Mouse (Mus musculus) bone marrow macrophage, adult 2 months (primary cell): ENCODE results near the gene Ikzf1. TPM values are rescaled to one million over a fixed set of nuclear protein-coding genes. Genes with fewer than 3 reads are reported as not detected.

Experiments
- H3K27ac ChIP-seq: 2 replicates; pipeline ENCODE4 v1.5.1; 2012; ENCODE audit warnings: low read depth, low read length; ENCODE audit not compliant: insufficient read depth
- H3K4me1 ChIP-seq: 2 replicates; pipeline ENCODE4 v1.6.1; 2012; ENCODE audit warnings: low read length; ENCODE audit not compliant: control insufficient read depth, insufficient read depth
- H3K4me3 ChIP-seq: 2 replicates; pipeline ENCODE4 v1.5.1; 2012; ENCODE audit warnings: mild to moderate bottlenecking, low read length, moderate library complexity; ENCODE audit not compliant: insufficient read depth
- CTCF ChIP-seq: IDR thresholded peaks from 2 replicates; pipeline ENCODE4 v1.5.1; 2012; ENCODE audit warnings: low read depth, mild to moderate bottlenecking, low read length, moderate library complexity
- POLR2A ChIP-seq: IDR thresholded peaks from 2 replicates; pipeline ENCODE4 v1.6.1; 2012; ENCODE audit warnings: mild to moderate bottlenecking, low read depth, low read length, borderline replicate concordance
- polyA plus RNA-seq: library from polyadenylated mRNA; stranded (reverse); fragments of >200 nt; gene quantifications from 2 replicates; pipeline ENCODE4 v1.2.4, GENCODE M21; 2012; ENCODE audit not compliant: missing spikeins, insufficient read depth, insufficient read length

Gene Ikzf1
- polyA plus RNA-seq, 1 experiment = 55.8 TPM

DNA sequence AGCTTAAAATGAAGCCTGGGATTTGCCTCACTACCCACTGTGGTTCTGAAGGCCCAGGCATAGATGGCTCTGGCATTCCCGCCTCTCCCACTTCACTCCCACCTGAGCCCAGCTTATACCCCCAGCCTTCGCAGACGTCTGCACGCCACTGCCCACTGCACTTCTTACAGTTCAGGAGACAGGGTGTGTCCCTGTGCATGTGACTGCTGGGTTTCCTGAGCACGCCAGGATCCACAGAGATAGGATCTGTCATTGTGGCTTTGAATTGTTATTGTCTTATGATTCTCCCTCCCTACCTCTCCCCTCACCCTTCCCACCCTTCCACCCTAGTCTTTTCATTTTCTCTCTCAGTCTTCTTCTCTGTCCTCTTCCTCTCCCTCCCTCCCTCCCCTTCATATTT lies 34.9 kb downstream of the Ikzf1 start:
- H3K27ac ChIP-seq = no peak overlapping the region
- TF ChIP-seq POLR2A (no peak), CTCF (no peak)
- peaks cover 47% of the 10 kb centered on the region for H3K4me1 ChIP-seq
- no peak overlapping the region for H3K4me3 ChIP-seq

DNA sequence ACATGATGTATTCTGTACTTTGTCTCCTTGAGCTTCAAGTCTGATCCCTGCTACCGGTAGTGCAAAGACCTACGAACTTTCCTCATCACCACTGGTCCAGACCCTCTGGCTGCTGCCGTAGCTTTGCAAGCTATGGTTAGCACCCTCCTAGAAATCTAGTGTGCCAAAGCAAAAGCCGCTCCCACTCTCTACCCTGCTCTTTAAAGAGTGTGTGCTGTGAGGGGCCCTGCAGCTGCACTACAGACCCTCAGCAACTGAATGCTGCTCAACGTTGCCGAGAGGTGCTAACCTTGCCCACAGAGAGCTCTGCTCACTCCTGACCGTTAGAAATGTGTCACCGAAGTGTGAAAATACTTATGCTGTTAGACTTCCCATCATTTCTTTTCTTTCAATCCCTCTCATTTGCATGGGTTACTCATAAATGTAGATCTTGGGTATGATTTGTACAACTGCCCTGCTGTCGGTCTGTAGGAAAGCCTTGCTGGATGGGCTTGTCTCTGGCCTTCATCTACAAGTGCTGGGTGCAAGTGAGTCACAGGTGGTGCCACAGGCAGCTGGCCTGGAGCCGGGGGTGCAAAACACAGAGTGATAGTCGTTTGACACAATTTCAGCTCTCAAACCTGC lies 40.6 kb downstream of the Ikzf1 start:
- Histone ChIP-seq H3K4me3 (no peak overlapping the region), H3K27ac (no peak overlapping the region), H3K4me1 (peaks cover 17% of the 10 kb centered on the region)
- TF ChIP-seq POLR2A = no peak
- no peak for TF ChIP-seq CTCF

DNA sequence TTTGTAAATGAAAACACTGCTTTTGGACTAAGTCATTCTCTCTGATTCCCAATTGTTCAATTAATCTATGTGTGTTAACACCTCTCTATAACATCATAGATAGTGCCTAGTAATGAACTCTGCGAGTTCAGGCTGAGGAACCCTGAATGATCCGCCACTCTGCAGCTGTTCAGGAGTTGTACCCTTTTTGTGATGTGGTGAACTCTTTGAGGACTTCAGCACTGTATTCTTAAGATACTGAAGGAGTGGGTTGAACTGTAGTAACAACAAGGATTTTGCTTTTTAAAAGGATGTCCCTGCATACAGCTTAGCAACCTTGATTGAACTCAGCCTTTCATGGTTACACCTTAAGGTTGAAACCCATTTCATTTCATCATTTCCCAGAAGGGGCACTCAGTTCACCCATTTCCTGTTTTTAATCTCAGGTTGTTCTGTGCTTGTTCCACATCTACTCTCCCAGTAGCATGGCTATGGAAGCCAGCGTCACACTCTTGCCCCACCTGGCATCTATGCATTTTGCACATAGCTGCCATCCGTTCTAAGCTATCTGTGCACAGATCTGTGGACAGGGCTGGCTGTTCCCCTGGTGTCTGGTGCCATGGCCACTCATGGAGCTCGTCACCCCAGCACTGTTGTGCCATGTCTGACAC lies 41.2 kb downstream of the Ikzf1 start:
- Histone ChIP-seq H3K4me1 (peaks cover 23% of the 10 kb centered on the region), H3K4me3 (no peak overlapping the region), H3K27ac (no peak overlapping the region)
- TF ChIP-seq CTCF (no peak), POLR2A (no peak)

DNA sequence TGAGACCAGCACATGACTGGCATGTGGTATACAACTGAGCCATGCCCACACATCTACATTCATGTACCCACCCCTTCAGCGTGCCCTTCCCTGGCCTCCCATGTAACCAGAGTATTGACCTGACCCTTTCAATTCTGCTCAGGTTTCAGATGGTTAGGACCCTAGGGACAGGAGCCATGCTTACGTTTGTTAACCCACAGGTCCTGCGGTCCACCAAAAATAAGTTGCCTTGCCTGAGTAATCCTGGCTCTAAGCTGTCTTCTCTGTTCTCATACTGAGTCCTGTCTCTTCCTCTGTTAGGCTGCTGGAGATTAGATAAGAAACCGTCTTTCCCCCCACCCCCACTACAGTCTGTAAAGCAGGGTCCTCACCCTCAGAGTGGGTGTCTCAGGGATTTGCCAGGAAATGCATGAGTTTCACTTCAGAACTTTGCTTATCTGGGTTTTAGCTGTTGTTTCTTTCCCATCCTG lies 42.0 kb downstream of the Ikzf1 start:
- Histone ChIP-seq H3K4me1 (peaks cover 31% of the 10 kb centered on the region), H3K27ac (no peak overlapping the region), H3K4me3 (no peak overlapping the region)
- TF ChIP-seq POLR2A (no peak), CTCF (no peak)

DNA sequence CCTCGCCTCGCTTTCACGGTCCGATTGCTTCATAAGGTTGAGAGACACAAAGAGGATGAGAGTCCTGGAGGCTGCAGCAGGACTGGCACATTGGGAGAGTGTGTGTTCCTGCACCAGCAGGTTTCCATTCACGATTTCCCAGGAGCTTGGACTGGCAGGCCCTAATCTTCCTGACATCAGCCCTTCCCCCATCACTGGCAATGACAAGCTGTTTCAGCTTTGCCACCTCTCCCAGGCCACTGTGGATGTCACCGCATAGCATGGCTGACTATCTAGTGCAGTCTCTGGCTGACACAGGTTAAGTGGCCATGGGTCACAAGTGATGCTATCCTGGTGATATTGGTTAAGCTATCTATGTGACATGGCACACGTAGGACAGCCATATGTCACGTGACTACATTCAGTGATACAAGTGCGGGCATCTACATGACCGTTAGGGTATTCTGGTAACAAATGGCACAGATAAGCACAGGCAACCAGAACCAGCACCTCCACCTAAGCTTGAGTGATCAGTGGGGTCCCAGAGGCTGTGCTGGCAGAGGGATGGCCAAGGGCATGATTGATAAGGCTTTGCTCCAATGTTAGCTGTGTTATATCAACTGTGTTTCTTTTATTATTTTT lies 43.2 kb downstream of the Ikzf1 start:
- no peak for TF ChIP-seq CTCF
- no peak for TF ChIP-seq POLR2A
- Histone ChIP-seq H3K4me1 (peaks cover 41% of the 10 kb centered on the region), H3K4me3 (no peak overlapping the region), H3K27ac (no peak overlapping the region)

DNA sequence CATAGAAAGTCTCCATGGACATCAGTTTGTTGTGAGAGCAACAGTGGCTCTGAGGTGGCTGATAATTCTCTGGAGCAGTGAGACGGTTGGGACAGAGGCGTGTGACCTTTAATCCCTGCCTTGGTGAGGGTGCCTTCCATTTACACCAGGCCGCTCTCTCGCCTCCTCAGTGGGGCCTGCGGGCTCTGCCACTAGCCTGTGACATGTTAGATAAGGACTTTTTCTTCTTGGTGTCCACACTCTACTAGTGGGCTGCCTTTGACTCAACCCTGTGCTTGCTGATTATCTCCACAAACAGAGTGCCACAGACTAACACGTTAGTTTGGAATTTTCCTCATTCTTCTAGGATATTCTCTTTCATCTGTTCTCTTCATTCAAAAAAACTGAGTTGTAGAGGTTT lies 44.4 kb downstream of the Ikzf1 start:
- Histone ChIP-seq H3K27ac (peak overlapping the region; percentile 2; the same call in 1 of the 2 replicates), H3K4me1 (peaks cover 41% of the 10 kb centered on the region), H3K4me3 (no peak overlapping the region)
- no peak for TF ChIP-seq POLR2A
- TF ChIP-seq CTCF = no peak

DNA sequence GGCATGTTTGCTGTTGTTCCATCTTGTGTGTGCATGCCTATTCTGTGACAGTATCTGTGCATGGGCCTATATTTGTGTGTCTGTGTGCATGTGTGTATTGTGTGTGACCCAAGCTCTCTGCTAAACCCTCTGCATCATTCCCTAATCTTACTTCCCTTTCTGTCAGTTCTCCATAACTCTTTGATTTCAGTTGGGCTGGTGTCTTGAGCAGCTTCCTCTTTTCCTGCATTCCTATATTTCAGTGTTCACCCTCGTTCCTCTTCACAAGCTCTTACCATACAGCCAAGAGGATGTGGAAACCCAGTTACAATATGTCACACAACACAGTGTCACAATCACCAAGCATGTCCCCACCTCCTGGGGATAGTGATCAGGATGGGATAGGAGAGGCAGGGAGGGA lies 45.3 kb downstream of the Ikzf1 start:
- Histone ChIP-seq H3K4me1 (peaks cover 41% of the 10 kb centered on the region), H3K4me3 (no peak overlapping the region), H3K27ac (peak overlapping the region; percentile 74)
- TF ChIP-seq CTCF (no peak), POLR2A (no peak)

DNA sequence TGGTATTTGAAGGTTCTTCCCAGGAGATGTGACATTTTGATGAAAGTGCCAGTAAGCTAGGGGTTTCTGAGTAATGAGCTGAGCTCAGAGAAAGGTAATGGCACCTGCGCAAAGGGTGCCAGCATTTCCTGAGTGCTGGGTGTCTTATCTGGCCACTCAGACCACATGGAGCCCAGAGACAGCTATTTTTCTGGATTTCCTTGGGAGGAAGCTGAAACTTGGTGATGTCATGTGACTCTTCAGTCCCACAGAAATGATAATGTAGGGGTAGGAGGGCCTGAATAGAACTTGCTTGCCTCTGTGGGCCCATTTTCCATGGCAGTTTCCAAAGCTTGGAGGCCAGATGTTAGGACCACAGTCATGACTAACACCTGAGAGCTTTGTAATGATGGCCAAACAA lies 46.9 kb downstream of the Ikzf1 start:
- Histone ChIP-seq H3K27ac (peak overlapping the region; percentile 8), H3K4me3 (no peak overlapping the region), H3K4me1 (peaks cover 41% of the 10 kb centered on the region)
- TF ChIP-seq CTCF = no peak

DNA sequence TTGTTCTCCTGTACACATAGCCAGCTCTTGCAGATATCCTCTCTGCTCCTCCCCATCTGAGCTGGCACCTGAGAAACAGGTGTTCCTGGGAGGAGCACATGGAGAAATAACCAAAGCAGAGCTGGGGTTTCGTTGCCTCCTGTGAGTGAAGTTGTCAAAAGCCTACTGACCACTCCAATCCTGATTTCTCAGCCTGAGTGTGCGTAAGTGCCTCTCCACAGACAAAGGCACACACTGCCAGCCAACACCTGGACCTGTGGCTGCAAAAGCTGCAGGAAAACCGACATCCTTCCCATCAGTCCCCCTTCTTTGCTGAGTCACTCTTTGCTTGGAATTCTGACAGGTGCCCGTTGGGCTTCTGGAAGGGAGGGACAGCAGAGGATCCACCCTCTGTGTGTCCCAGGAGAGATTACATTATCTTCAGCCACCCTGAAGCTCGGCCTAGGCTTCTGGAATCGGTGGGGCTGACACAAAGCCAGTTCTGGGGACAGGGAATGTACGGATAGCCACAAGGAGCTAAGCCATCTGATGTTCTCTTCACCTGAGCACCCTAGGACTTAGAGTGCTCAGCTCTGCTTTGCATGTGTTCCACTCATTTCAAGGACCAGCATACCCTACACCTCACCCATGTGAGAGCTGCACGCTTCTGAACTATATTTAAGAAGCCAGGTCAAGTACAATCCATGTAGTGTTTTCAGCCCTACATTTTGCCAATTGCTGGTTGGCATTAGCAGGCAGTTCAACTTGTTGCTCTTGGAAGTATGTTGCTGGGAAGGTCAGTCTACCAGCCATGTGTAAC lies 48.4 kb downstream of the Ikzf1 start:
- peaks cover 40% of the 10 kb centered on the region for H3K4me1 ChIP-seq
- no peak overlapping the region for H3K27ac ChIP-seq
- H3K4me3 ChIP-seq = no peak overlapping the region
- TF ChIP-seq POLR2A (no peak), CTCF (no peak)
